Mouse (Mus musculus) layer of hippocampus, adult 9-11 months (tissue): ENCODE measurements around the gene Kctd2.
A peak's percentile ranks its signal among the peaks of the same experiment; 100 is the strongest.
"Not testable (repeated sequence)": the region's sequence is repeated elsewhere in the genome, so short reads cannot be mapped to it uniquely, and the experiment has no call there.

Source experiments
- DNase-seq: peaks from one replicate; pipeline ENCODE4 v3.0.0; 2022

Gene Kctd2

DNA sequence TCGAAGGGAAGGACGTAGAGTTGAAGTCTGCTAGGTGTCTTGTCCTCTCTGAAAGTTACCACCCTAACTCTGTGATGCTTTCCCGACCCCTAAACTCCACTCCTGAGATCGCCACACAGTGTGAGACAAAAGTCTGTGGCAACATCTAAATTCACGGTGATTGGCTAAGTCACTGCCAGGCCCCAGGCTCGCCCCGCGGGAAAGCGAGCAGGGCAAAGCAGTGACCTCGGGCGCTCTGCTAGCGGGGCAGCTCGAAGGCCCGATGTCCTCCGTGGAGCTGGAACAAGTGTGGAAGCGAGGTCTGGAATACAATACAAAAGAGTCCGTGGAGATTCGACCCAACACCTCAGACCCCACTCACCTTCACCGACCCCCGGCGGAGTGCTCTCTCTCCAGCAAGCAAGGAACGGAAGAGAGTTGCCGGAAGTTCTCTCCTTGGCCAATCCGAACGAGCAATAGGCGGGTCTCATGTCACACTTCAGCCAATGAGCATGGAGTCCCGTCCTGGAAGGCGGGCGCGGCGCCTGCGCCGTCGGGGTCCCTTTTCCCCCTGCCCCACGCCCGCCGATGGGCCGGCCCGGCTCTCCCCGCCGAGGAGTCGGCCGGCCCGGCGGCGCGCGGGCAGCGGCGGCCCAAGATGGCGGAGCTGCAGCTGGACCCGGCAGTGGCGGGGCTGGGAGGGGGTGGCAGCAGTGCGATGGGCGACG is at the start of gene Kctd2, which contains the start of gene Atp5h:
Gene Kctd2 (plus strand): TSS at position 598 of the 707 bp plus-strand sequence.
Gene Atp5h (minus strand): TSS at position 432 of the 707 bp plus-strand sequence.
- DNase-seq = peak; percentile 97

DNA sequence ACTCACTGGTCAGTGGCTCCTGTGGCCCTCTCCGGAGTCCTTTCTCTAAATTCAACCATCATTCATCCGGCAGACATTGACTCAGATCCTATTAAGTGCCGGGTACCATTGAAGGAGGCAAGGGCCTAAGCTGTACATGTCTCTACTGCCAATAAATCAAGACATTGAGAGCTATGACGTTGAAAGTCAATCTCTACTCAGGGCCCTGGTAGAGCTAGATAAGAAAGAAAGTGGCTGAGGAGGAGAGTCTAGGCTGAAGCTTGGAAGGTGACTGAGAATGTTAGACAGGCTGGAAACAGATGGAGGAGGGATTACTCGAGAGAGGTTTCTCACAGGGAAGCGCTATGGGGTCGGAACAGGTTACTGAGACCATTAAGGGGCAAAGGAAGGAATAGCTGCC is 49.6 kb upstream of the Kctd2 start:
- no peak for DNase-seq

- no peak for DNase-seq
Measured at GRCm38 (mm10) chr11:115371354-115371753, 48.6 kb upstream of the Kctd2 start.

- no peak for DNase-seq
Measured at GRCm38 (mm10) chr11:115372015-115372414, 47.9 kb upstream of the Kctd2 start.

GRCm38 (mm10) chr11:115372737-115373136 is 47.2 kb upstream of the Kctd2 start:
- DNase-seq = no peak

DNA sequence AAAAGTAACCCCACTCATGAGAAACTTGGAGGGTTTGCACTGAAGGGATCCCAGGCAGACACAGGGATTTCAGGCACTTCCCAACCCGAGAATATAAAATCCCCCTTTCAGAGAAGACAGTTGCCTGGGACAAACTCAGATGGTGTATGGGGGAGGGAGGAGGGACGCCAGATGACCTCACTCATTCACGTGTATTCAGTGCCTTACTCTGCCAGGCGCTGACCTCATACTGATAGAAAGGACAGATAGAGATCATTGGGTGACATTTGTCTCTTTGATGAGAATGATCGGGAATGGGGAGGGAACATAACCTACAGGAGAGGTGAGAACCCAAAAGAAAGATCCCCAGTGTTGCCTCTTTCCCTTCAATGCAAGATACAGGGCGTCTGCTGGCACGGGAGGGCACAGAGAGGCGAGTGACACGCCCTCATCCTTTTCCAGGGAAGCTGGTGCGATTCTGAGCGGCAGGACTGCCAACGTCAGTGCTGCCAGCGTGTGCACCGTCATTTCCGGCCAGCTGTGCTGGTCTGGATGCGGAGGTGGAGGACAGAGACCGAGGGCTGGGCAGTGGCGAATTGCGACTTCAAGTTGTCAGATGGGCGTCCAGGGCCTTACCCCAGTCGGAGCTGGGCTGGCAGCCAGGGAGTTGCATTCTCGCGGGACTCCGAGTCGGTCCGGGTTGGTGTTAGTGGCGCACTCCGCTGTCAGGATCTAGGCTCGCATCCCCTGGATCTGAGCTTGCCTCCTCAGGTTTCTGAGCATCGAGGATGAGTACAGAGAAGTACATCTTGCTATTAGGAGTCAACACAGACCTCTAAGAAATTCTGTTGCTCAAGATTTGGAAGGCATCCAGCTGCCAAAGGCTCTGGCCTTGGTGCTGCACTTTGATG is 45.9 kb upstream of the Kctd2 start:
- peak; percentile 87 for DNase-seq

DNA sequence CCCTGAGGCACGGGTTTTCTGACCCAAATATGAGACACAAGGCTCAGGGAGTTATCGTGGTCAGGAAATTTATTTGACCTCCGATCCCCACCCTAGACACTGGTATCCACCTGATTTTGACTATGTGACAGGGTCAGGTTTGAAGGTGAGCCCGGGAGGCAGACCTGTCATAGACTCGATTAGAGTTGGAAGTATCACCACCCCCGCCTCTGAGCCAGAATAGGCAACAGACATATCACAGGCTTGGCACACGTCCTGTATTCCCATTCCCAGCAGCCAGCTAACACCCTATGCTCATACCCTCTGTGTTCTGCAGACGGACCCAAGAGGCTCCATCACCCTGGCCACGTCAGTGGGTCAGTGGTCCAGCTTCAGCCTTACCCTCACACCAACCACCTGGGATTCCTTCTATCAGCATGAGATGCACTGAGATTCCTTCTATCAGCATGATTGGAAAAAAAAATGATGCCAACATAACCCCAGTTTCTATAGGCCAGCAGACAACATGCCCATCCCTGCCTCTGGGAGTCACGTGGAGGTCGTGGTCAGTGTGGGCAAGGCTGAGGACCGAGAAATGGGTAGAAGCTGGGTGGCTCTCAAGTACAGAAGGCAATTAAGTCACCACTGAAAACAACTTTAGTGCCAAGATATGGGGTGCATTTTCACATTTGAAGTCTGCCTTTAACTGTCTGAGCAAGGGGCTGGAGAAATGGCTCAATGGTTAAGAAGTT is 45.1 kb upstream of the Kctd2 start:
- DNase-seq = peak; percentile 80

- DNase-seq = no peak
Measured at GRCm38 (mm10) chr11:115376722-115377121, 43.2 kb upstream of the Kctd2 start.

GRCm38 (mm10) chr11:115377254-115377653 is 42.7 kb upstream of the Kctd2 start:
- DNase-seq = no peak

GRCm38 (mm10) chr11:115377854-115378253 is 42.1 kb upstream of the Kctd2 start:
- DNase-seq = no peak

DNA sequence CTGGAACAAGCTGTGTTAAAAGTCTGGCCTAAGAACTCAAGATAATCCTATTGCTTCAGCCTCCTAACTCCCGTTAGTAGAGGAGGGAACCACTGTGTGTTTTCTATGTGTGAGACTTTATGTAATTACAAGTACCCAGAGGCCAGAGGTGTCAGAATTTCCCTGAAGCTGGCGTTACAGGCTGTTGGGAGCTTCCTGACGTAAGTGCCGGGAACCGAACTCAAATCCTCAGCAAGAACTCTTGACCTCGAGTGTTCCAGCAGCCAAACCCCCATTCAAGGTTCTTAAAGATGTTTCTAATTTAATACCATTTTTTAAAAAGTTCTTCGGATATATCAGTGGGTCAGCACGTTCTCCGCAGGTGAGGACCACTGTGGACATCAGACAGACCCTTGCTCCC is 38.7 kb upstream of the Kctd2 start:
- DNase-seq = no peak

GRCm38 (mm10) chr11:115381743-115382539 is 38.0 kb upstream of the Kctd2 start, which contains the start of gene Cdr2l:
TSS of gene Cdr2l (plus strand) at chr11:115381916.
- peak; percentile 87 for DNase-seq

DNA sequence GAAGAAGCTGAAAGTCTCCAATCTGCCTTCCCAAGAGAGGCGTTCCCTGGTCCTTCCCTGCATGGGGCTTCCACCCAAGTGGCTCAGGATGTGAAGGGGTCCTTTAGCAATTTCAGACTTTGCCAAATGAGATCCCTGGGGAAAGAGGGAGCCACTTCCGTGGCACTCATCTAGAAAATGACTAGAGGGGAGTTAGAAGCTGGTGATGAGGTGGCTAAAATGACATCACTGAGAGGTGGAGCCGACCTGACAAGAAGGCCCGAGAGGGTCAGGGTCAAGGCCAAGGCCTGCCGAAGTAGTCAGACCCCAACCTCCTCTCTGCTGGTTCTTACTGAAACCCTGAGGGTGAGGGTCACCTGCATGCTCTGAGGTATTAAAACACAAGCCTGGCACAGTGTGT is 37.0 kb upstream of the Kctd2 start:
- DNase-seq = no peak

DNA sequence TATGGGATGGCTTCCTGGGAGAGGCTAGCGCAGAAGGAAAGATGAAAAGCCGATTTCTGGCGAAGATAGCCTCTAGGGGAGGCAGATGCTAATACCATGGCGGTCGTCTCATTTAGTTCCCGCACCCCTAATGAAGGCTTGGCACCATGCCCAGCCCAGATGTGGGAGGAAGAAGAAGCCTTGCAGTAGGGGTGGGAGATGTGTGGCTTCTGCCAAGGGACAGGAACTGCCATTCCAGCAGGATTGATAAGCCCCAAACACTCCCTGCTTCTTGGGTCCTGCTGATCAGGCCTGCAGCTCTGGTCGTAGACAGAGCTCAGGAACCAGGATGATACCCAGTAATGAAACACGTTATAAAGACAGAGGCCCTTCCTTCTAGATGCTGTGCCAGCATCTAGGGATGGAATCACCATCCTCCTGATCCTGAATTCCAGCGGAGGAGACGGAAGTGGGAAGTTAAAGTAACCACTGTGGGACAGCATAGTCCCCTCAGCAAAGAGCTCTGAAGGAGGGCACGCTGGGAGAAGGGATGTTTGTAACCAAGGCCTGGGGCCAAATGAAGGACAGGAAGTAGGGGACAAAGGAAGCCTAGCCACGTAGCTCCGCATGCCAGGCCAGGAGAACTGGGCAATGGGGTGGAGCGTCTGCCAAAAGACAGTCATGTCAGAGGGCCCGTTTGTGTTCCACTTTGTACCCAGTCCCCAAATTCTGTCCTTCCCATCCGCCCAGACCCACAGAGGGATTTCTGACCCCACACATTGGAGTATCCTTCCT is 36.0 kb upstream of the Kctd2 start:
- no peak for DNase-seq

DNA sequence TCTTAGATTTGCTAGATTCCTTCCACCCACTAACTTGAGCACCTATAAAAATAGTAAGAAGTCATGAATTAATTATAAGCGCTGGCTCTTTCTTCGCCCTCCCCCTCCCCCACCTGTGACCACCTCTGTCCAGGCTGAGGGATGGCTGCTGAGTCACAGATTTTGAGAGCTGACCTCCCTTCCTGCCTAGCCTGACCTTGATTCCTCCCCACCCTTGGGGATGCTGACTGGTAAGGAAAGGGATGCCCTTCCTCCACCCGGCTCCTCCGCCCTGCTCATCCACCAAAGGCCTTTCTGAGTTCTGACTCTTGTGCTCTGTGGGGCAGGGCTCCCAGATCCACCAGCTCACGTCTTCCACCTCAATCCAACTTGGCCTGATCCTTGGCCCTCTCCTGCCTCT is 35.3 kb upstream of the Kctd2 start:
- no peak for DNase-seq

- not testable (repeated sequence) for DNase-seq
Measured at GRCm38 (mm10) chr11:115386859-115387258, 33.1 kb upstream of the Kctd2 start.

GRCm38 (mm10) chr11:115391358-115391757 is 28.6 kb upstream of the Kctd2 start:
- DNase-seq = peak; percentile 60

DNA sequence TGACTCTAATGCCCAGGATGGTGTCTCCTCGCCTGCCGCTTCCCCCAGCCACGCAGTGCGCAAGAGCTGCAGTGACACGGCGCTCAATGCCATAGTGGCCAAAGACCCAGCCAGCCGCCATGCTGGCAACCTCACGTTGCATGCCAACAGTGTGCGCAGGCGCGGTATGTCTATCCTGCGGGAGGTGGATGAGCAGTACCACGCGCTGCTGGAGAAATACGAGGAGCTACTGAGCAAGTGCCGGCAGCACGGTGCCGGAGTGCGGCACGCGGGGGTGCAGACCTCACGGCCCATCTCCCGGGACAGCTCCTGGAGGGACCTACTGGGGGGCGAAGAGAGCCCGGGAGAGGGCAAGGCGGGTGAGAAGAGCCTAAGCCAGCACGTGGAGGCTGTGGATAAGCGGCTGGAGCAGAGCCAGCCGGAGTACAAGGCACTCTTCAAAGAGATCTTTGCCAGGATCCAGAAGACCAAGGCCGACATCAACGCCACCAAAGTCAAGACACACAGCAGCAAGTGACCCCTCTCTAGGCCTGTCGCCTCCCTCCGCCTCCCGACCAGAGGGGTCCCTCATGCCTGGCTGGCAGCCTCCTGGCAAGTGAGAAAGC is 26.1 kb upstream of the Kctd2 start:
- DNase-seq = no peak

GRCm38 (mm10) chr11:115398085-115398484 is 21.8 kb upstream of the Kctd2 start:
- no peak for DNase-seq

DNA sequence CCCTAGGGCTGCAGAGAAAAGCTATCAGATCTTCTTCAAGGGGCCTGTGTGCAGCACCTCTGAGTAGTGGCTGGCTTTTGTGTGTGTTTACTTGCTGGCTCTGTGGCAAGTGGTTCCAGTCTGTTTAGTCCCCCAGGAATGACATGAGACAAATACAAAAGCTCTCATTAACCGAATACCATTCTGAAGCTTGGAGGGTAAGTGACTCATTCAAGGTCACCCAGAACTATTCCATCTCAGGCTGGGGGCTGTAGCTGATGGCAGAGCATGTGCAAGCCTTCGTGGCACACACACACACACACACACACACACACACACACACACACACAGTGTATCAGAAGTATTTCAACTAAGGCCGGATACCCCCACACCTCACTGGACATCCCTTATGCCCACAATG is 19.8 kb upstream of the Kctd2 start:
- no peak for DNase-seq
